Mouse (Mus musculus) bone marrow, adult 2 months (tissue): ENCODE results near the gene Bpnt1.

Experiments
- CTCF ChIP-seq: fragments of 200-500 bp; IDR thresholded peaks from 2 replicates; pipeline ENCODE4 v1.5.1; 2011; ENCODE audit warnings: low read length, control low read depth; ENCODE audit not compliant: control insufficient read depth, insufficient read depth
- POLR2A ChIP-seq: fragments of 200-500 bp; IDR thresholded peaks from 2 replicates; pipeline ENCODE4 v1.6.1; 2011; ENCODE audit warnings: low read depth, mild to moderate bottlenecking, control low read depth, low read length, borderline replicate concordance; ENCODE audit not compliant: control insufficient read depth

DNA sequence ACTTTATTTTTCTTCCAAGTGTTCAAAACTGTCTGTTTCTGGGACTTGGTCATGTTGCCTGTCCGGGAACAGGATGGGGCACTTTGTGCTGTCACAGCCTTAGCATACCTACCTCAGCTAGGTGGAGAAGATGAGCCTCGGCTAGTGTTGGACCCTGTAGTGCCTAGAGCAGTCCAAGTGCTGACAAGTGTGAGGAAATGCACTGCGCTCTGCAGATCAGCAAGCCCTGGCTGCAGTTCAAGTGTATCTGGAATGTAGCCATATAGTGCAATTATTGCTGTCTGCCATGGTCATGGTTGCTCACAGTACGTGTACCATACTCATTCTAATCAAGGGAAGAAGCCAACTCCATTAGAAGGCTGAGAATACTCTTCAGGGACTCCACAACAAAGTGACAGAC lies 47.2 kb upstream of the Bpnt1 start:
- TF ChIP-seq POLR2A (no peak), CTCF (no peak)
